Mouse (Mus musculus): ENCODE data around the gene 1700001L19Rik. TPM values are rescaled to one million over a fixed set of nuclear protein-coding genes. Genes with fewer than 3 reads are reported as not detected.

The 1700001L19Rik gene
- 9.1 and 12.7 TPM in 2 replicates for polyA plus RNA-seq (2015; fragmentation: Nextera tagmentation; extraction: Ambion mirVana)

DNA sequence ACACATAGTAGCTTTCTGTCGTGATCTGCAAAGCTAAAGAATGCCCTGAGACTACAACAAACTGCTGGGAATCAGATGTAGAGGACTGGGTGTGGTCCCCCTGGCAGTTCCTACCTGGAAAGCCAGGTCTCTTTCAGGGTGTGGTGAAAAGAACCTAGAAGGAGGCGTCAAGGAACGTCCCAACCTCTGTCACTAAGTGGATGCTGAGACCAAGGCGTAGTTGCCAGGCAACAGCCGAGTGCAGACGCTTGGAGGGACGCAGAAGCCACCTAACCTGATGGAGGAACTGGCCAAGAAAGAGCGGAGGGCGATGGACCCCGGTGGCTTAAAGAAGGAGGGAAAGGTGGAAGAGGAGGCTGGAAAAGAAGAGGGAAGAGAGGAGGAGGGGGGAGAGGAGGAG lies at the start of gene 1700001L19Rik:
TSS of gene 1700001L19Rik (plus strand) at position 223 of the 400 bp plus-strand sequence.

DNA sequence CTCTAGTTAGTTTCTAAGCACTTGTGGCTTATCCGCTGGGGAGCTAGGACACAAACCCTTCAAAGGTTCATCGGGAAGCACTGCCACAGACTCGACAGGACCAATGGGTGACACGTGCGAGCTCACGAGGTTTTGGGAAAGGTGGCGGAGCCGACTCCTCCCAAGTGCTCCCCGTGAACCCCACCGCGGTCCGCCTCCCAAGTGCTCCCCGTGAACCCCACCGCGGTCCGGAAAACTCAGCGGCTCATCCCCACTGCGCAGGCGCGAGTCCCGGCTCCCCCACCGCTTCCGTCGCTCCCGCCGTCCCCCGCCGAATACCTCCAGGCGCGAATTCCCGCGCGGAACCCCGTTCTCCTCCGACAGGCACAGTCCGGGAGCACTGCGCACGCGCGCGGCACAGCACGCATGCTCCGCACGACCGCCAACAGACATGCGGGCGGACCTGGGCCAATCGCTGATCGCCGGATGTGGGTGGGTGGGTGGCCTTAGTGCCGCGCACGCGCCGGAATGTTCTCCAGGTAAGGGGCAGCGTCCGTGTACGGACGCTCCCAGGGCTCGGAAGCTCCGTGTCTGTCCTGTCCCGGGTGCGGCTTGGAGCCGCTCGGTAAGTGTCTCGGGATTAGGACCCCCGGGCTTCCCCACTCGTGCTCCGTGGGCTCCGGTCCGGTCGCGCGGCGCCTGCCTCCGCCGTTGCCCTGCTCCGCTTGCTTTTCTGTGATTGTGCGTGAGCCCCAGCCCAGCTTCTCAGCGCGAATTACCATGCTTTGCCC lies 15.3 kb upstream of the 1700001L19Rik start, which contains the start of the genes Mtrr and Fastkd3:
TSS of gene Mtrr (minus strand) at position 403 of the 770 bp plus-strand sequence.
TSS of gene Fastkd3 (plus strand) at position 488 of the 770 bp plus-strand sequence.

Other genes with a start within 250 kb of the 1700001L19Rik start
- gene Mtrr, start 15.3 kb upstream of the 1700001L19Rik start, polyA plus RNA-seq (2015; fragmentation: Nextera tagmentation; extraction: Ambion mirVana): 9.0 and 9.4 TPM in 2 replicates
- gene Fastkd3, start 15.2 kb upstream of the 1700001L19Rik start, polyA plus RNA-seq (2015; fragmentation: Nextera tagmentation; extraction: Ambion mirVana): 19.2 and 20.3 TPM in 2 replicates

Measured in neural tube, postnatal 0 days (tissue).